Mouse (Mus musculus): ENCODE results near the gene Lats1. TPM values are rescaled to one million over a fixed set of nuclear protein-coding genes. Genes with fewer than 3 reads are reported as not detected.
"Not testable (repeated sequence)": the region's sequence is repeated elsewhere in the genome, so short reads cannot be mapped to it uniquely, and the experiment has no call there.

The Lats1 gene
- total RNA-seq, 1 experiment = 6.3 TPM

DNA sequence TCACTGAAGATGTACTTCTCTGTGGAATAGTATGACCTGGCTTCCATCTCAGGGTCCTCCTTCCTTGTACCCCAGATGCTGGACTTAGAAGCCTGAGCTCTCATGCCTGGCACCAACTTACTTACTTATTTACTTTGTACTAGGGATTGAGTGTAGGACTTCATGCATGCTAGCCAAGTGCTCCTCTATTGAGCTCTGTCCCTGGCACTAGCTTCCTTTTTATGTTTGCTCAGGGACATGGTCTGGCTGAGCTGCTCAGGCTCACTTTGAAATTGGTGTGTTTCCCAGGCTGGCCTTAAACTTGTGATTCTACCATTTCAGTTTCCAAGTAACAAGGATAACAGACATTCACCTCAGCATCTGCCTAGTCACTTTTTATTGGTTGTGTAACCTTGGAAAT lies 56.1 kb downstream of the Lats1 start:
- H3K9me3 ChIP-seq (ENCODE audit: control insufficient read depth, insufficient read depth, low read depth, low read length) = no peaks in the 10 kb centered on the region
- H3K9ac ChIP-seq (ENCODE audit: insufficient read depth, low read depth, low read length, poor library complexity, severe bottlenecking) = no peak overlapping the region
- H3K27ac ChIP-seq (ENCODE audit: insufficient read depth, low read depth, low read length, poor library complexity, severe bottlenecking) = no peak overlapping the region
- H3K4me3 ChIP-seq (ENCODE audit: insufficient read depth in 1 of 2, low read depth in 1 of 2, low read length in 2 of 2, poor library complexity in 1 of 2, severe bottlenecking in 1 of 2) = no peak overlapping the region
- no peak for DNase-seq (ENCODE audit: low read depth, low spot score)
- H3K4me1 ChIP-seq (ENCODE audit: control insufficient read depth in 2 of 2, insufficient read depth in 2 of 2, low read length in 2 of 2, poor library complexity in 1 of 2) = no peaks in the 10 kb centered on the region
- H3K36me3 ChIP-seq (ENCODE audit: control insufficient read depth, insufficient read depth, low read length, poor library complexity, severe bottlenecking) = peaks cover 2% of the 10 kb centered on the region
- in situ Hi-C loops (cut with MboI; ENCODE audit: low sequenced_read_pairs in 2 of 2, unreplicated experiment in 2 of 2) = no loop called here
- TF ChIP-seq ZC3H11A (IDR thresholded peaks at IDR 0.05; ENCODE audit: borderline replicate concordance, low read depth, low read length) = no peak
- TF ChIP-seq MAFK (IDR thresholded peaks at IDR 0.05; ENCODE audit: insufficient read depth, low read depth, low read length) = no peak
- no peak for TF ChIP-seq ZNF384 (IDR thresholded peaks at IDR 0.05; ENCODE audit: low read depth, low read length)
- TF ChIP-seq HCFC1 (IDR thresholded peaks at IDR 0.05; ENCODE audit: borderline replicate concordance, insufficient read depth, low read length) = no peak
- no peak for TF ChIP-seq CHD2 (IDR thresholded peaks at IDR 0.05; ENCODE audit: low read depth, low read length)

DNA sequence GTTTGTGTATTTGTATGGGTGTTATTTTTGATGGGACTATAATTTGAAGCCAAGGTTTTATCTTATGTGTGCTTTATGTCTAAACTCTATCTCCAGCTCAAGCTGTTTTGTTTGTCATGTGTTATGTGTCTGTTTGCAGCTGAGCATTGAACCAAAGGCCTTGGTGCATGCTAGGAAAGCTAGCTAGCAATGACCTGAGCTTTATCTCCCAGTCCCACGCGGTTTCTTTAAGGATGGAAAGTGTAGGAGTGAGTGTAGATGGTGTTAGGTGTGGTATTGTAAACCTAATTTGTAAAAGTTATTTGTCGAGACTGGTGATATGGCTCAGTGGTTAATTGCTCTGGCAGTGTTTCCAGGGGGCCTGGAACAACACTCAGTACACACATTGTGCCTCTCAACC lies 56.9 kb downstream of the Lats1 start:
- in situ Hi-C loops (cut with MboI; ENCODE audit: low sequenced_read_pairs in 2 of 2, unreplicated experiment in 2 of 2) = no loop called here

DNA sequence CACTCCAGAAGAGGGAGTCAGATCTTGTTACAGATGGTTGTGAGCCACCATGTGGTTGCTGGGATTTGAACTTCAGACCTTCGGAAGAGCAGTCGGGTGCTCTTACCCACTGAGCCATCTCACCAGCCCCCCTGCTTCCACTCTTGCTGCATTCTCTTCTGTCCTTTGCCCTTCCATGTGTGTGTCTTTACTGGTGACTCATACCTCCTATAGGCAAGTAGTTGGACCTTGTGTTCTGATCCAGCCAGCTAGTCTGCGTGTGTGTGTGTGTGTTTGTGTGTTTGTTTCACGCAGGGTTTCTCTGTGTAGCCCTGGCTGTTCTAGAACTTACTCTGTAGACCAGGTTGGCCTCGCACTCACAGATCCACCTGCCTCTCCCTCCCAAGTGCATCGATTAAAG lies 64.5 kb downstream of the Lats1 start:
- in situ Hi-C loops (cut with MboI; ENCODE audit: low sequenced_read_pairs in 2 of 2, unreplicated experiment in 2 of 2); H3K4me3 ChIP-seq (ENCODE audit: insufficient read depth in 1 of 2, low read depth in 1 of 2, low read length in 2 of 2, poor library complexity in 1 of 2, severe bottlenecking in 1 of 2): not testable (repeated sequence)
- H3K36me3 ChIP-seq (ENCODE audit: control insufficient read depth, insufficient read depth, low read length, poor library complexity, severe bottlenecking) = peaks cover 37% of the 10 kb centered on the region

More for the DNA sequence above, 56.9 kb downstream of the Lats1 start:
- H3K9ac ChIP-seq (ENCODE audit: insufficient read depth, low read depth, low read length, poor library complexity, severe bottlenecking) = no peak overlapping the region
- no peak for DNase-seq (ENCODE audit: low read depth, low spot score)
- peaks cover 4% of the 10 kb centered on the region for H3K36me3 ChIP-seq (ENCODE audit: control insufficient read depth, insufficient read depth, low read length, poor library complexity, severe bottlenecking)
- no peak overlapping the region for H3K27ac ChIP-seq (ENCODE audit: insufficient read depth, low read depth, low read length, poor library complexity, severe bottlenecking)
- no peak overlapping the region for H3K4me3 ChIP-seq (ENCODE audit: insufficient read depth in 1 of 2, low read depth in 1 of 2, low read length in 2 of 2, poor library complexity in 1 of 2, severe bottlenecking in 1 of 2)
- no peaks in the 10 kb centered on the region for H3K9me3 ChIP-seq (ENCODE audit: control insufficient read depth, insufficient read depth, low read depth, low read length)
- H3K4me1 ChIP-seq (ENCODE audit: control insufficient read depth in 2 of 2, insufficient read depth in 2 of 2, low read length in 2 of 2, poor library complexity in 1 of 2) = no peaks in the 10 kb centered on the region
- TF ChIP-seq ZNF384 (IDR thresholded peaks at IDR 0.05; ENCODE audit: low read depth, low read length) (no peak), MAFK (IDR thresholded peaks at IDR 0.05; ENCODE audit: insufficient read depth, low read depth, low read length) (no peak), ZC3H11A (IDR thresholded peaks at IDR 0.05; ENCODE audit: borderline replicate concordance, low read depth, low read length) (no peak)

DNA sequence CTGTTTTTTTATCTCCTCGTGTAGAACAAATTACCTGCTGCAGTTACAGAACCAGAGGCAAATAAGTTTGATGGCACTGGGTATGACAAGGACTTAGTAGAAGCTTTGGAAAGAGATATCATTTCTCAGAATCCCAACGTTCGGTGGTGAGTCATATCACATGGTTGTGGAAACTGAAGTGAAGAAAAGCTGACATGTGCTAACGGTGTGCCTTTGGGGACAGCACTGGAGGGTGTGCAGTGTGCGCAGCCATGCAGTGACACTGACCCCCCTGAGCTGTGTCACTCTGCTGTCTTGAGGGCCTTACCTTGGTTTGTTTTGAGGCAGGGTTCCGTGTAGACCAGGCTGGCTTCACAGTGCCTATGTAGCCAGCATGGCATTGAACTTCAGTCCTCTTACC lies 67.7 kb downstream of the Lats1 start:
- Histone ChIP-seq H3K9me3 (ENCODE audit: control insufficient read depth, insufficient read depth, low read depth, low read length) (no peaks in the 10 kb centered on the region), H3K4me1 (ENCODE audit: control insufficient read depth in 2 of 2, insufficient read depth in 2 of 2, low read length in 2 of 2, poor library complexity in 1 of 2) (no peaks in the 10 kb centered on the region), H3K4me3 (ENCODE audit: insufficient read depth in 1 of 2, low read depth in 1 of 2, low read length in 2 of 2, poor library complexity in 1 of 2, severe bottlenecking in 1 of 2) (no peak overlapping the region), H3K36me3 (ENCODE audit: control insufficient read depth, insufficient read depth, low read length, poor library complexity, severe bottlenecking) (peaks cover 31% of the 10 kb centered on the region), H3K27ac (ENCODE audit: insufficient read depth, low read depth, low read length, poor library complexity, severe bottlenecking) (no peak overlapping the region), H3K9ac (ENCODE audit: insufficient read depth, low read depth, low read length, poor library complexity, severe bottlenecking) (no peak overlapping the region)
- TF ChIP-seq CHD2 (IDR thresholded peaks at IDR 0.05; ENCODE audit: low read depth, low read length) = no peak
- no peak for TF ChIP-seq ZNF384 (IDR thresholded peaks at IDR 0.05; ENCODE audit: low read depth, low read length)
- TF ChIP-seq HCFC1 (IDR thresholded peaks at IDR 0.05; ENCODE audit: borderline replicate concordance, insufficient read depth, low read length) = no peak
- TF ChIP-seq ZC3H11A (IDR thresholded peaks at IDR 0.05; ENCODE audit: borderline replicate concordance, low read depth, low read length) = no peak
- no peak for TF ChIP-seq MAFK (IDR thresholded peaks at IDR 0.05; ENCODE audit: insufficient read depth, low read depth, low read length)
- DNase-seq (ENCODE audit: low read depth, low spot score) = no peak
- in situ Hi-C loops (cut with MboI; ENCODE audit: low sequenced_read_pairs in 2 of 2, unreplicated experiment in 2 of 2) = no loop called here

More for the DNA sequence above, 64.5 kb downstream of the Lats1 start:
- DNase-seq (ENCODE audit: low read depth, low spot score); H3K9ac ChIP-seq (ENCODE audit: insufficient read depth, low read depth, low read length, poor library complexity, severe bottlenecking); H3K4me1 ChIP-seq (ENCODE audit: control insufficient read depth in 2 of 2, insufficient read depth in 2 of 2, low read length in 2 of 2, poor library complexity in 1 of 2); H3K9me3 ChIP-seq (ENCODE audit: control insufficient read depth, insufficient read depth, low read depth, low read length); H3K27ac ChIP-seq (ENCODE audit: insufficient read depth, low read depth, low read length, poor library complexity, severe bottlenecking): not testable (repeated sequence)

DNA sequence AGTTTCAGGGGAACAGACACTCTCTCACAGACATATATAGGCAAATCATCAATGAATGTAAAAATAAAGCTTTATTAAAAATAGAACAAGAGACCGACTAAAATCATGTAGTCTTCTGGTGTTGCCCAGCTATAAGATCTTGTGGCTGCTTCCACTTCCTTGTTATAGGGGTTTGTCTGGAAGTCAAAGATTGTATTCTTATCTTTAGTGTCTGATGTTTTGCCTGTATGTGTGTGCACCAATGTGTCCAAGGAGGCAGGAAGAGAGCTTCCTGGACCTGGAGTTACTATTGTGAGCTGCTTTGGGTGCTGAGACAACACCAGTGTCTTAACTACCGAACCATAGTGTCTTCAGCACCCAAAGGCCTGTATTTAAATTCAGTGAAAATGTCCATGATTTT lies 76.5 kb downstream of the Lats1 start:
- no peaks in the 10 kb centered on the region for H3K9me3 ChIP-seq (ENCODE audit: control insufficient read depth, insufficient read depth, low read depth, low read length)
- no peak overlapping the region for H3K9ac ChIP-seq (ENCODE audit: insufficient read depth, low read depth, low read length, poor library complexity, severe bottlenecking)
- DNase-seq (ENCODE audit: low read depth, low spot score) = no peak
- peaks cover 21% of the 10 kb centered on the region for H3K36me3 ChIP-seq (ENCODE audit: control insufficient read depth, insufficient read depth, low read length, poor library complexity, severe bottlenecking)
- H3K4me1 ChIP-seq (ENCODE audit: control insufficient read depth in 2 of 2, insufficient read depth in 2 of 2, low read length in 2 of 2, poor library complexity in 1 of 2) = no peaks in the 10 kb centered on the region
- TF ChIP-seq CHD2 (IDR thresholded peaks at IDR 0.05; ENCODE audit: low read depth, low read length) (no peak), MAFK (IDR thresholded peaks at IDR 0.05; ENCODE audit: insufficient read depth, low read depth, low read length) (no peak), HCFC1 (IDR thresholded peaks at IDR 0.05; ENCODE audit: borderline replicate concordance, insufficient read depth, low read length) (no peak), ZC3H11A (IDR thresholded peaks at IDR 0.05; ENCODE audit: borderline replicate concordance, low read depth, low read length) (no peak), ZNF384 (IDR thresholded peaks at IDR 0.05; ENCODE audit: low read depth, low read length) (no peak)
- H3K4me3 ChIP-seq (ENCODE audit: insufficient read depth in 1 of 2, low read depth in 1 of 2, low read length in 2 of 2, poor library complexity in 1 of 2, severe bottlenecking in 1 of 2) = no peak overlapping the region
- in situ Hi-C loops (cut with MboI; ENCODE audit: low sequenced_read_pairs in 2 of 2, unreplicated experiment in 2 of 2) = no loop called here
- no peak overlapping the region for H3K27ac ChIP-seq (ENCODE audit: insufficient read depth, low read depth, low read length, poor library complexity, severe bottlenecking)

Other genes starting within 250 kb of the Lats1 start
- gene Ulbp1, start 207.6 kb upstream of the Lats1 start, total RNA-seq (2012; rRNA removed) = 11.2 and 23.6 TPM in 2 replicates
- 25.6 and 44.0 TPM in 2 replicates for gene Lrp11, start 91.4 kb upstream of the Lats1 start, total RNA-seq (2012; rRNA removed)
- 58.6 and 81.1 TPM in 2 replicates for gene Nup43, start 13.7 kb upstream of the Lats1 start, total RNA-seq (2012; rRNA removed)
- gene Pcmt1, start 78 bp upstream of the Lats1 start, total RNA-seq (2012; rRNA removed) = 112 and 118 TPM in 2 replicates
- 36.6 and 44.0 TPM in 2 replicates for gene Katna1, start 44.8 kb downstream of the Lats1 start, total RNA-seq (2012; rRNA removed)
- 29.4 and 34.4 TPM in 2 replicates for gene Ginm1, start 111.6 kb downstream of the Lats1 start, total RNA-seq (2012; rRNA removed)
- gene Ppil4, start 111.7 kb downstream of the Lats1 start, total RNA-seq (2012; rRNA removed) = 30.9 and 38.6 TPM in 2 replicates
- gene Zc3h12d, start 151.3 kb downstream of the Lats1 start, total RNA-seq (2012; rRNA removed) = 0.04 and 0.11 TPM in 2 replicates

Data from ES-E14 (cell line).